Mouse (Mus musculus): ENCODE data around the gene Gm7168. TPM values are rescaled to one million over a fixed set of nuclear protein-coding genes. Genes with fewer than 3 reads are reported as not detected.

Gene Gm7168
- total and polyA plus RNA-seq, 3 experiments, result not detected

- Histone ChIP-seq H3K9me3 (replicated peaks; ENCODE audit: low read length) (no peaks in the 10 kb centered on the region), H3K4me3 (replicated peaks in 1 of 3; ENCODE audit: low read depth in 2 of 3, low read length in 2 of 3, poor library complexity in 1 of 3) (no peak overlapping the region), H3K36me3 (replicated peaks in 1 of 2; ENCODE audit: control insufficient read depth in 1 of 2, insufficient read depth in 1 of 2, low read length in 1 of 2) (no peaks in the 10 kb centered on the region), H3K4me2 (ENCODE audit: insufficient read depth, low read depth, poor library complexity, severe bottlenecking) (no peak overlapping the region), H3K79me2 (replicated peaks; ENCODE audit: control insufficient read depth, extremely low read depth, insufficient read depth, poor library complexity, severe bottlenecking) (no peaks in the 10 kb centered on the region), H3K27ac (ENCODE audit: insufficient read depth, low read depth) (no peak overlapping the region), H3K27me3 (replicated peaks) (no peaks in the 10 kb centered on the region), H3K4me1 (ENCODE audit: control insufficient read depth in 1 of 2, insufficient read depth in 2 of 2) (peaks cover 0 to 7% of the 10 kb centered on the region in 2 experiments; a peak in 1 of 4 replicates), H3K9ac (ENCODE audit: insufficient read depth, low read depth) (no peak overlapping the region)
- dilution Hi-C loops (cut with MboI; ENCODE audit: extremely low pct_ligation_motif_present, extremely low pct_unique_long_range_greater_than_20kb, low sequenced_read_pairs) (no loop called here), in situ Hi-C loops (cut with MboI; ENCODE audit: low pct_ligation_motif_present, low pct_unique_long_range_greater_than_20kb, low sequenced_read_pairs) (no loop called here)
- no peak for TF ChIP-seq E2F4 (IDR thresholded peaks at IDR 0.05; ENCODE audit: insufficient replicate concordance, low read depth, low read length)
- no peak for TF ChIP-seq TCF12 (IDR thresholded peaks at IDR 0.05; ENCODE audit: low read depth, low read length)
- TF ChIP-seq MYC (IDR thresholded peaks at IDR 0.05; ENCODE audit: low read depth, low read length), result no peak
- no peak for TF ChIP-seq RCOR1 (conservative IDR thresholded peaks at IDR 0.05; ENCODE audit: low read depth, low read length)
- no peak for TF ChIP-seq NELFE (IDR thresholded peaks at IDR 0.05; ENCODE audit: low read depth, low read length)
- TF ChIP-seq TBP (conservative IDR thresholded peaks at IDR 0.05; ENCODE audit: low read depth, low read length), result no peak
- no peak for TF ChIP-seq ZC3H11A (IDR thresholded peaks at IDR 0.05; ENCODE audit: low read depth, low read length)
- TF ChIP-seq EP300 (IDR thresholded peaks at IDR 0.05; ENCODE audit: low read length), result no peak
- TF ChIP-seq USF2 (conservative IDR thresholded peaks at IDR 0.05; ENCODE audit: low read depth, low read length), result no peak
- no peak for TF ChIP-seq MEF2A (IDR thresholded peaks at IDR 0.05; ENCODE audit: borderline replicate concordance, low read depth, low read length)
- no peak for TF ChIP-seq SIN3A (IDR thresholded peaks at IDR 0.05; ENCODE audit: low read length)
- no peak for TF ChIP-seq NRF1 (IDR thresholded peaks at IDR 0.05; ENCODE audit: low read depth, low read length)
- no peak for TF ChIP-seq POLR2AphosphoS2 (IDR thresholded peaks at IDR 0.05; ENCODE audit: low read depth, low read length)
- TF ChIP-seq ZNF384 (IDR thresholded peaks at IDR 0.05; ENCODE audit: low read depth, low read length), result no peak
- no peak for TF ChIP-seq HCFC1 (IDR thresholded peaks at IDR 0.05; ENCODE audit: low read depth, low read length)
- TF ChIP-seq USF1 (IDR thresholded peaks at IDR 0.05; ENCODE audit: low read depth, low read length), result no peak
- no peak for TF ChIP-seq MAFK (IDR thresholded peaks at IDR 0.05; ENCODE audit: insufficient replicate concordance, low read length)
- TF ChIP-seq IRF4 (IDR thresholded peaks at IDR 0.05; ENCODE audit: low read depth, low read length), result no peak
- DNase-seq (ENCODE audit: extremely low read depth), result no peak
These were observed 24.8 kb upstream of the Gm7168 start for GRCm38 (mm10) chr17:13923418-13923817.

GRCm38 (mm10) chr17:13924588-13924987, 23.6 kb upstream of the Gm7168 start:
- H3K79me2 ChIP-seq (replicated peaks; ENCODE audit: control insufficient read depth, extremely low read depth, insufficient read depth, poor library complexity, severe bottlenecking), result no peaks in the 10 kb centered on the region
- H3K36me3 ChIP-seq (replicated peaks in 1 of 2; ENCODE audit: control insufficient read depth in 1 of 2, insufficient read depth in 1 of 2, low read length in 1 of 2), result no peaks in the 10 kb centered on the region
- in situ Hi-C loops (cut with MboI; ENCODE audit: low pct_ligation_motif_present, low pct_unique_long_range_greater_than_20kb, low sequenced_read_pairs) (no loop called here), dilution Hi-C loops (cut with MboI; ENCODE audit: extremely low pct_ligation_motif_present, extremely low pct_unique_long_range_greater_than_20kb, low sequenced_read_pairs) (no loop called here)
- peaks cover 0 to 7% of the 10 kb centered on the region in 2 experiments; a peak in 1 of 4 replicates for H3K4me1 ChIP-seq (ENCODE audit: control insufficient read depth in 1 of 2, insufficient read depth in 2 of 2)
- no peaks in the 10 kb centered on the region for H3K9me3 ChIP-seq (replicated peaks; ENCODE audit: low read length)
- no peak overlapping the region for H3K4me2 ChIP-seq (ENCODE audit: insufficient read depth, low read depth, poor library complexity, severe bottlenecking)
- H3K9ac ChIP-seq (ENCODE audit: insufficient read depth, low read depth), result no peak overlapping the region
- TF ChIP-seq ELF1 (IDR thresholded peaks at IDR 0.05; ENCODE audit: low read depth, low read length) (no peak), SMC3 (IDR thresholded peaks at IDR 0.05; ENCODE audit: low read depth, low read length) (no peak), RAD21 (IDR thresholded peaks at IDR 0.05; ENCODE audit: low read depth, low read length) (no peak), MAX (IDR thresholded peaks at IDR 0.05; ENCODE audit: low read length) (no peak), BHLHE40 (IDR thresholded peaks at IDR 0.05; ENCODE audit: low read depth, low read length) (no peak), TBP (conservative IDR thresholded peaks at IDR 0.05; ENCODE audit: low read depth, low read length) (no peak), UBTF (IDR thresholded peaks at IDR 0.05; ENCODE audit: low read depth, low read length) (no peak), ZC3H11A (IDR thresholded peaks at IDR 0.05; ENCODE audit: low read depth, low read length) (no peak), CHD2 (IDR thresholded peaks at IDR 0.05; ENCODE audit: low read length) (no peak), E2F4 (IDR thresholded peaks at IDR 0.05; ENCODE audit: insufficient replicate concordance, low read depth, low read length) (no peak), RCOR1 (conservative IDR thresholded peaks at IDR 0.05; ENCODE audit: low read depth, low read length) (no peak), MXI1 (IDR thresholded peaks at IDR 0.05; ENCODE audit: low read depth, low read length) (no peak), HCFC1 (IDR thresholded peaks at IDR 0.05; ENCODE audit: low read depth, low read length) (no peak), NRF1 (IDR thresholded peaks at IDR 0.05; ENCODE audit: low read depth, low read length) (no peak), TCF12 (IDR thresholded peaks at IDR 0.05; ENCODE audit: low read depth, low read length) (no peak), KAT2A (IDR thresholded peaks at IDR 0.05; ENCODE audit: insufficient replicate concordance, low read length) (no peak), CTCF (conservative IDR thresholded peaks at IDR 0.05 in 1 of 2, IDR thresholded peaks at IDR 0.05 in 1 of 2; ENCODE audit: low read depth in 2 of 2, low read length in 2 of 2) (no peak), SIN3A (IDR thresholded peaks at IDR 0.05; ENCODE audit: low read length) (no peak)
- no peak for DNase-seq (ENCODE audit: extremely low read depth)
- H3K27ac ChIP-seq (ENCODE audit: insufficient read depth, low read depth), result no peak overlapping the region
- no peaks in the 10 kb centered on the region for H3K27me3 ChIP-seq (replicated peaks)
- no peak overlapping the region for H3K4me3 ChIP-seq (replicated peaks in 1 of 3; ENCODE audit: low read depth in 2 of 3, low read length in 2 of 3, poor library complexity in 1 of 3)

All from CH12.LX (cell line).